Mouse (Mus musculus) bone marrow macrophage, adult 2 months (primary cell): ENCODE measurements around the gene Srbd1.

ENCODE experiments used
- CTCF ChIP-seq: IDR thresholded peaks from 2 replicates; pipeline ENCODE4 v1.5.1; 2012; ENCODE audit warnings: low read depth, mild to moderate bottlenecking, low read length, moderate library complexity
- POLR2A ChIP-seq: IDR thresholded peaks from 2 replicates; pipeline ENCODE4 v1.6.1; 2012; ENCODE audit warnings: mild to moderate bottlenecking, low read depth, low read length, borderline replicate concordance

DNA sequence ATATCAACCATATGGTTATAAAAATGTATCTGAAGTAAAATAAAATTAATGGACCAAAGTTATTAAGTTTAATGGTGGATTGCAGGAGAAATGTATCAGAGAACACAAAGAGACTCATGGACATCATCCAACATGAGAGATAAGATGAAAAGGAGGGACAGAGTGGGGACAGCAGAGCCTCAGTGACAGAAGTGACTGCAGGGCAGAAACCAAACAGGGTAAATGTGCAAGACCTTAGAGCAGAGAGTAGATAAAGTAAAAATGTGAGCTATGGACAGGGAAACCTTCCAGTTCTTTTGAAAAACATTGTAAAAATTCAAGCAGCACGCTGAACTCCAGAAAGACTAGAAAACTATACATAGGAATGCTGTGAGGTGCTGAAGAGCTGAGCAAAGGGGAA is 132.4 kb downstream of the Srbd1 start:
- TF ChIP-seq CTCF (no peak), POLR2A (no peak)
